Mouse (Mus musculus) hindbrain, embryonic 11.5 days (tissue): ENCODE measurements at regions not wholly inside any gene's neighbourhood (a gene's known extent, or its start where the extent isn't known, plus 50 kb on each side); places are given as distances from the start of the nearest gene placed in this dataset.

Experiments used
- ATAC-seq: fragments of 200-750 bp; cut with Nextera tagmentation; 2 replicates; pipeline ENCODE4 v1.8.0; 2017; ENCODE audit warnings: mild to moderate bottlenecking, moderate TSS enrichment, moderate library complexity; ENCODE audit not compliant: low FRiP score
- DNase-seq: peaks from one replicate; pipeline ENCODE4 v3.0.0-alpha.2; 2015; ENCODE audit warnings: low spot score
- H3K27ac ChIP-seq: fragments of 300-500 bp; sonication (generic); 2 replicates; pipeline ENCODE4 v1.5.1; 2014; ENCODE audit warnings: mild to moderate bottlenecking, low read depth, low read length
- H3K27me3 ChIP-seq: fragments of 300-500 bp; sonication (generic); 2 replicates; pipeline ENCODE4 v1.6.1; 2014; ENCODE audit warnings: mild to moderate bottlenecking, low read length, moderate library complexity, mixed read lengths; ENCODE audit not compliant: control insufficient read depth, insufficient read depth
- H3K36me3 ChIP-seq: fragments of 300-500 bp; sonication (generic); 2 replicates; pipeline ENCODE4 v1.6.1; 2014; ENCODE audit warnings: mild to moderate bottlenecking, low read length, moderate library complexity, mixed read lengths; ENCODE audit not compliant: control insufficient read depth, insufficient read depth
- H3K4me1 ChIP-seq: fragments of 300-500 bp; sonication (generic); replicated peaks from 2 replicates; pipeline ENCODE4 v1.6.1; 2014; ENCODE audit warnings: low read length, mixed read lengths; ENCODE audit not compliant: control insufficient read depth, insufficient read depth
- H3K4me2 ChIP-seq: fragments of 300-500 bp; sonication (generic); replicated peaks from 2 replicates; pipeline ENCODE4 v1.6.1; 2014; ENCODE audit warnings: mild to moderate bottlenecking, low read depth, low read length
- H3K4me3 ChIP-seq: fragments of 300-500 bp; sonication (generic); 2 replicates; pipeline ENCODE4 v1.5.1; 2014; ENCODE audit warnings: low read depth, low read length
- H3K9ac ChIP-seq: fragments of 300-500 bp; sonication (generic); 2 replicates; pipeline ENCODE4 v1.6.1; 2014; ENCODE audit warnings: low read depth, low read length
- H3K9me3 ChIP-seq: fragments of 300-500 bp; sonication (generic); 2 replicates; pipeline ENCODE4 v1.6.1; 2016; ENCODE audit warnings: low read length; ENCODE audit not compliant: control insufficient read depth
- WGBS: fragments of 180-500 bp; shearing (Covaris S2); extraction: QIAGEN DNeasy Blood & Tissue Kit; methylation state at CpG from one replicate; pipeline ENCODE4 v1.1.7; 2014; 5-methylcytosine and 5-hydroxymethylcytosine counted together

DNA sequence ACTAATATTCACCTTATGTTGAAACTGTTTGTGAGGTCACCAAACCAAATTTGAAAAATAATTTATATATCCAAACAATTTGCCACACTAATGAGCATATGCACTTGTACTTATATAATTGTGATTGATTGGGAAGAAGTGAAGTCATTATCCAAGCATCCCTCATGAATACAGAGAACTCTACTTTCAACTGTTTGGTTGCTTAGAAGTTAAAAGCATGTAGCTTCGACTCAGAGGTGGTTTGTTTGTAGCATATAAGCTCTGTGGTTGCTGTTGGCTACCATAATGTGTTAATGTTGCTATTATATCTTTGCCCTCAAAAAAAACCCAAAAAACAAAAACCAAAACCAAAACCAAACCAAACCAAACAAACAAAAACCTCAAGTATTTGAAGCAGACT is 54.7 kb upstream of the Lin7a start:
- 71% methylated on average over 1 of the region's 1 CpGs for WGBS
- H3K9me3 ChIP-seq = no peaks in the 10 kb centered on the region

DNA sequence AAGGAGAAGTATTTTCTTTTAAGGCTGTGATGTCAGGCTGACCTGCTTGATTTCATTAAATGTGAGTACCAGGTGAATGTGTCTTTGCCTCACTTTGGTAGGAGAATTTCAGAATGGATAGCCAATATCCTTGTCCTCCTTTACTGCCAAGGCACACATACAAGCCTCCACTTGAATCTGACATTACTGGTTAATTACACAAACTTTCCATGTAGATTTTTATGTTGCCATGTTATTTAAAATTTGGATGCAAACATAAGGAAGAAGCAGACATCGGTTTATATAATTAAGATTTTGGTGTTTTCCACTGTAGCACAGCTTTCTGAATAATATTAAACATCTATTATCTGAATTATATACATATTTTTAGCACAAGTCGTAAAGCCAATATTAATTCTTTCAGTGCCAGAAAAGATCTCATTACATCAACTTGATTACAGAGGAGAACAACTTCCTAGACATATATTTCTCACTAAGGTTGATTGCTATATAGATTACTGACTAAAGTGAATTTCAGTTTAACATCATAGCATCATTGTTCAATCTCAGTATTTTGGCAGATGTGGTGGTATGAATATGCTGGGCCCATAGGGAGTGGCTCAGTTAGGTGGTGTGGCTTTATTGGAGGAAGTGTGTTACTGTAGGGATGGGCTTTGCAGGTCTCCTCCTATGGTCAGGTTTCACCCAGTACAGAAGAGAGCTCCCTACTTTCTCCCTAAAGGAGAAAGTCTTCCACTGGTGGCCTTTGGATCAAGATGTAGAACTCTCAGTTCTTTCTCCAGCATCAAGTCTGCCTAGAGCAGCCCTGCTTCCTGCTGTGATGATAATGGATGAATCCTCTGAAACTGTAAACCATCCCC is 53.9 kb upstream of the Lin7a start:
- ATAC-seq (no peak), DNase-seq (no peak)
- Histone ChIP-seq H3K4me1 (no peaks in the 10 kb centered on the region), H3K9ac (no peak overlapping the region), H3K4me3 (no peak overlapping the region), H3K27me3 (no peaks in the 10 kb centered on the region), H3K4me2 (no peak overlapping the region), H3K9me3 (no peaks in the 10 kb centered on the region), H3K27ac (no peak overlapping the region), H3K36me3 (no peaks in the 10 kb centered on the region)
- WGBS = 94% methylated on average over 2 of the region's 2 CpGs

More for the DNA sequence above, 54.7 kb upstream of the Lin7a start:
- Histone ChIP-seq H3K4me1 (no peaks in the 10 kb centered on the region), H3K4me3 (no peak overlapping the region), H3K27me3 (no peaks in the 10 kb centered on the region), H3K27ac (no peak overlapping the region), H3K36me3 (no peaks in the 10 kb centered on the region), H3K4me2 (no peak overlapping the region), H3K9ac (no peak overlapping the region)
- no peak for DNase-seq
- no peak for ATAC-seq

DNA sequence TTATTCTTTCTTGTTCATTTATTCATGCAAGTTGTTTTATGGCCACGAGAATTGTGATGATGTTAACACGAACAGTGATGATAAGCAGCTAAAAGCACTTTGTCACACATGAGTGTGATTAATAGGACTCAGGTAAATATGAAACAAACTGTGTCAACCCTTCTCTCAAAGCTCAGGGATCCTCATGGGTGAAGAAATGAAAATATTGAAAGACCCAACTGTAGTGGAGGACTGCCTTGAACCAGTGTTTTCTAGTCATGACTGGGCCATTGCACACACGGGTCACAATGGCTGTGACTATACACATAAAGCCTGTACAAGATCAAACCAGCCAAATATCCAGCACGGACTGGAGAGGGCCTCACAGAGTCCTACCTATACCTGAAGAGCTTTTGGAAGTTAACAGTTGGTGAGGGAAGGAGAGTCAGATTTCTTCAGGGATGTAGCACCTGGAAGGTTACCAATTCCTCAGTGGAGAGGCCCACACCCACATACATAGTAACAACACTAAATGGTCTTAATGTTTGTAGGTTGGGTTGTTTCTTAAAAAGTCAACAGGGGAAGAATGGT is 52.5 kb upstream of the Lin7a start:
- H3K4me2 ChIP-seq = no peak overlapping the region
- H3K9ac ChIP-seq = no peak overlapping the region
- no peaks in the 10 kb centered on the region for H3K36me3 ChIP-seq
- no peak for DNase-seq
- H3K9me3 ChIP-seq = no peaks in the 10 kb centered on the region
- ATAC-seq = no peak
- no peak overlapping the region for H3K4me3 ChIP-seq
- H3K4me1 ChIP-seq = no peaks in the 10 kb centered on the region
- no peaks in the 10 kb centered on the region for H3K27me3 ChIP-seq
- no peak overlapping the region for H3K27ac ChIP-seq
- WGBS = 83% methylated on average over 4 of the region's 4 CpGs

DNA sequence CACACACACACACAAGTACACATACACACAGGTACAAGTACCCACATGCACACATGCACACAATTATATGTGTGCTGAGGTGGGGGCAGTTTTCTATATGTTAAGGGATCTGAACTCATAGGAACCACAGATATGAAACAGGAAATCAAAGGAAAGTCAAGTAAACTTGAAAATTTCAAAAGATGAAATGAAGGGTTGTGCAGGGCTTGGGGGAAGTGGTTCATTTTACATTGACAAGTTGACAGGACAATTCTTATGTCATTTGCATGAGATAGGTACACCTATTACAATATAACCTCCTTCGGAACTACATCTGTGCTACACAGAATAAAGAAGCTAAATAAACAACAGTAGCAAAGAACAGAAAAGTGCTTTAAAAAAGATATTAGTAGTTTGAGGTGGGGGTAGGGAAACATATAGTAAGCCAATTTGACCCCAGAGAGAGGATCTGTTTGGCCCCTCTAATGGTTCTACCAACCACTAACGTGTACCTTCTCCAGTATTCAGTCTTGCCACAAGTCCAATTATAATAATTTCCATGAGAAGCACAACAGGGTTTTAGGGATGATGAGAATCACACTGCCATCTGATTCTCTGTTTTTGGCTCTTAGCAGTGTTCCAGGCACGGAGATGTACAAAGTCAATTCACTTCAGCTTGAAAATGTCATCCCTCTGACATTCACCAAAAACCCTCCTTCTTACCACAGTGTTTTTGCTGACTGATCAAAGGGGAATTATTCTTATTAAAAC is 51.7 kb upstream of the Lin7a start:
- ATAC-seq = no peak
- WGBS = 87% methylated on average over 3 of the region's 3 CpGs

DNA sequence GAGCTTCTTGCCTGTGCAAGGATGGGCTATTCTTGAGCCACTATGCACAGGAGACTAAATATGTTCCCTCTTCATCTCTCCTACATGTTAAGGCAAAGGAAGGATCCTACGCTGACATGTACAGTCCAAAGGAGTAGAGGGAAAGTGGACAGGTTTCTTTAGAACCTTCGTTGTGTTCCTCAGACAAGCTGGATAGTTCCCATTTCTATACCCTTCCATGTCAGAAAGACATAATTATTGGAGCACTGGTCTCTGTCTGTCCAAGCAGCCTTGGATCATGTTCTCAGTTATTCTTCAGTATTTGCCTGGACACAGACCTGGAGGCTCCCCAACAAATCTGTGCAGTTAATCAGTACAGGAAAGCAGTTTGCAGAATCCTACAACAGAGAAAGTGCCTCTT is 51.0 kb upstream of the Lin7a start:
- H3K9me3 ChIP-seq = no peaks in the 10 kb centered on the region
- no peaks in the 10 kb centered on the region for H3K27me3 ChIP-seq
- no peaks in the 10 kb centered on the region for H3K36me3 ChIP-seq
- H3K27ac ChIP-seq = no peak overlapping the region
- no peak overlapping the region for H3K9ac ChIP-seq
- 87% methylated on average over 2 of the region's 2 CpGs for WGBS
- H3K4me1 ChIP-seq = no peaks in the 10 kb centered on the region
- H3K4me3 ChIP-seq = no peak overlapping the region
- DNase-seq (no peak), ATAC-seq (no peak)
- H3K4me2 ChIP-seq = no peak overlapping the region

More for the DNA sequence above, 51.7 kb upstream of the Lin7a start:
- no peaks in the 10 kb centered on the region for H3K9me3 ChIP-seq
- H3K27me3 ChIP-seq = no peaks in the 10 kb centered on the region
- DNase-seq = no peak
- H3K27ac ChIP-seq = no peak overlapping the region
- H3K4me1 ChIP-seq = no peaks in the 10 kb centered on the region
- H3K36me3 ChIP-seq = no peaks in the 10 kb centered on the region
- no peak overlapping the region for H3K4me3 ChIP-seq
- no peak overlapping the region for H3K4me2 ChIP-seq
- H3K9ac ChIP-seq = no peak overlapping the region

DNA sequence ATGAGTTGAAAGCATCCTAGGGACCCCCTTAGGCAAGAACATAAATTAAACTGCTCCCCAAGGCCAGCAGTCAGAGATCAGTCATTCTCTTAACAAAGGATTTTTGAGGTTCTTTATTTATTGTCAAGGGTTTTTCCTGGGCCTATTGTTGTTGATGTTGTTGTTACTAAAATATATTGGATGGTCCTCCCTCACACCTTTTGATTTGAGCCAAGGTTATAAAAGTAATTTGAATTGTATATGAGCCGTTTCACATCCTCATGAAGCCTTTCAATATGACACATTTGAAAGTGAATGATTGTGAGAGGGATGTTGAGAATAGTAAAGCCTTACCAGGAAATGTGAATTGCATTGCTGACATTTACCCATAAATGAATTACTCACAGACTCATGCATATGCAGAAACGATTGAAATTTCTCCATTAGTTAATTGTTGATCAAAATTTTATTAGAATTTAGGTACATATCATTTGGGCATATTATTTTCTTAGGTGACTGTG is 50.3 kb upstream of the Lin7a start:
- Histone ChIP-seq H3K9me3 (no peaks in the 10 kb centered on the region), H3K27me3 (no peaks in the 10 kb centered on the region), H3K4me2 (no peak overlapping the region), H3K4me3 (no peak overlapping the region), H3K36me3 (no peaks in the 10 kb centered on the region), H3K9ac (no peak overlapping the region), H3K4me1 (no peaks in the 10 kb centered on the region), H3K27ac (no peak overlapping the region)
- DNase-seq (no peak), ATAC-seq (no peak)
- WGBS = 74% methylated on average over 2 of the region's 2 CpGs
